Mouse (Mus musculus) embryonic stem cell, embryonic (primary cell): ENCODE measurements around the gene Col26a1.

Source experiments
- CTCF ChIA-PET, 4 experiments: fragments of 300-600 bp in 2 of 4; fragments of 350-600 bp in 2 of 4; sonication (Branson Sonifier 250); formaldehyde crosslinking; loops; one replicate each; lab custom pipeline; 2022; ENCODE audit warnings: inconsistent platforms in 2 of 4; lab: Charles Lee
- POLR2A ChIA-PET, 4 experiments: fragments of 300-600 bp in 2 of 4; fragments of 350-600 bp in 2 of 4; sonication (Branson Sonifier 250); formaldehyde crosslinking; loops; one replicate each; lab custom pipeline; 2022; ENCODE audit warnings: antibody characterized with exemption in 4 of 4, inconsistent platforms in 1 of 4; lab: Charles Lee

The Col26a1 gene

GRCm38 (mm10) chr5:136882788-136883439 is at the start of gene Col26a1:
TSS of gene Col26a1 (minus strand) at chr5:136883209.
- ChIA-PET POLR2A (interaction anchor here in 2 of 4 experiments (0.6 to 0.8 kb wide), 2 partner anchors 194 to 410 kb away, joined by 3 read pairs; no protein-coding TSS in a partner anchor), CTCF (interaction anchor here (0.6 to 3.5 kb wide), 9 partner anchors 13 to 221 kb away, joined by 3 to 14 read pairs (median 3); no protein-coding TSS in a partner anchor)

GRCm38 (mm10) chr5:136931896-136932295 is 48.9 kb upstream of the Col26a1 start:
- ChIA-PET POLR2A (interaction anchor here (0.6 to 43.5 kb wide), 18 partner anchors 9 to 190 kb away, joined by 3 to 1492 read pairs (median 5); partner anchors contain the start of genes Fis1 (in 3 of the 4), Cldn15 (in 2 of the 4), Ift22 (in 1 of the 4) and Plod3 (in 1 of the 4)), CTCF (interaction anchor here in 2 of 4 experiments (0.9 to 2.1 kb wide), 8 partner anchors 9 to 187 kb away, joined by 3 to 11 read pairs (median 3); partner anchors contain the start of gene Fis1 (in 1 of the 2))

GRCm38 (mm10) chr5:136929073-136929472 is 46.1 kb upstream of the Col26a1 start:
- ChIA-PET POLR2A (interaction anchor here (0.7 to 43.5 kb wide), 8 partner anchors 10 to 358 kb away, joined by 3 to 1492 read pairs (median 4); partner anchors contain the start of genes Cldn15 (in 2 of the 4) and Fis1 (in 2 of the 4)), CTCF (interaction anchor here in 3 of 4 experiments (0.6 to 2.1 kb wide), 36 partner anchors 8 to 360 kb away, joined by 3 to 20 read pairs (median 4); partner anchors contain the start of genes Cldn15 (in 2 of the 3), Ache (in 1 of the 3) and Ift22 (in 1 of the 3))

GRCm38 (mm10) chr5:136923751-136924478 is 40.9 kb upstream of the Col26a1 start:
- POLR2A ChIA-PET, result interaction anchor here in 3 of 4 experiments (0.6 to 6.1 kb wide), 11 partner anchors 11 to 480 kb away, joined by 3 to 32 read pairs (median 3); partner anchors contain the start of genes Fis1 (in 1 of the 3) and Plod3 (in 1 of the 3)
- CTCF ChIA-PET, result interaction anchor here (0.6 to 1.7 kb wide), 13 partner anchors 12 to 1449 kb away, joined by 3 to 12 read pairs (median 3); no protein-coding TSS in a partner anchor

GRCm38 (mm10) chr5:136922830-136923229 is 39.8 kb upstream of the Col26a1 start:
- POLR2A ChIA-PET, result interaction anchor here in 3 of 4 experiments (0.9 to 6.1 kb wide), 17 partner anchors 9 to 191 kb away, joined by 3 to 34 read pairs (median 5); partner anchors contain the start of genes Fis1 (in 2 of the 3), Ift22 (in 1 of the 3) and Znhit1 (in 1 of the 3)
- CTCF ChIA-PET, result interaction anchor here (1.0 to 2.0 kb wide), 13 partner anchors 9 to 199 kb away, joined by 3 to 12 read pairs (median 5); no protein-coding TSS in a partner anchor

- ChIA-PET POLR2A (interaction anchor here in 3 of 4 experiments (0.6 to 6.1 kb wide), 31 partner anchors 12 to 385 kb away, joined by 3 to 34 read pairs (median 4); partner anchors contain the start of genes Ift22 (in 3 of the 3), Fis1 (in 2 of the 3), Plod3 (in 1 of the 3) and Serpine1 (in 1 of the 3)), CTCF (interaction anchor here (0.9 to 2.5 kb wide), 16 partner anchors 9 to 146 kb away, joined by 3 to 24 read pairs (median 6); partner anchors contain the start of gene Ift22 (in 2 of the 4))
Observed at GRCm38 (mm10) chr5:136919546-136920301, 36.7 kb upstream of the Col26a1 start.

- POLR2A ChIA-PET, result interaction anchor here in 3 of 4 experiments (0.6 to 6.1 kb wide), 30 partner anchors 11 to 385 kb away, joined by 3 to 34 read pairs (median 4); partner anchors contain the start of genes Ift22 (in 3 of the 3), Fis1 (in 2 of the 3), Plod3 (in 2 of the 3) and Cldn15 (in 1 of the 3)
- CTCF ChIA-PET, result interaction anchor here (0.5 to 2.5 kb wide), 23 partner anchors 10 to 707 kb away, joined by 3 to 24 read pairs (median 5); partner anchors contain the start of gene Ift22 (in 3 of the 4)
Observed at GRCm38 (mm10) chr5:136918655-136919472, 35.9 kb upstream of the Col26a1 start.

GRCm38 (mm10) chr5:136917613-136918242 is 34.7 kb upstream of the Col26a1 start:
- ChIA-PET POLR2A (interaction anchor here in 3 of 4 experiments (0.6 to 3.0 kb wide), 6 partner anchors 10 to 203 kb away, joined by 3 to 16 read pairs (median 4); partner anchors contain the start of genes Ift22 (in 1 of the 3) and Plod3 (in 1 of the 3)), CTCF (interaction anchor here in 3 of 4 experiments (1.2 to 2.4 kb wide), 5 partner anchors 10 to 158 kb away, joined by 3 to 24 read pairs (median 6); partner anchors contain the start of gene Ift22 (in 1 of the 3))

- ChIA-PET POLR2A (interaction anchor here in 3 of 4 experiments (0.5 to 1.7 kb wide), 9 partner anchors 10 to 546 kb away, joined by 3 to 4 read pairs (median 3); no protein-coding TSS in a partner anchor), CTCF (interaction anchor here in 2 of 4 experiments (1.0 to 1.9 kb wide), 3 partner anchors 8 to 48 kb away, joined by 4 to 5 read pairs (median 5); no protein-coding TSS in a partner anchor)
Observed at GRCm38 (mm10) chr5:136914183-136914582, 31.2 kb upstream of the Col26a1 start.

GRCm38 (mm10) chr5:136907991-136908857 is 25.2 kb upstream of the Col26a1 start, which contains the start of gene Ift22:
TSS of gene Ift22 (plus strand) at chr5:136908150.
- POLR2A ChIA-PET, result interaction anchor here (0.5 to 2.2 kb wide), 16 partner anchors 8 to 399 kb away, joined by 3 to 19 read pairs (median 4); partner anchors contain the start of genes Fis1 (in 1 of the 4), Plod3 (in 1 of the 4), Srrt (in 1 of the 4) and Znhit1 (in 1 of the 4)
- CTCF ChIA-PET, result interaction anchor here (0.5 to 2.9 kb wide), 33 partner anchors 10 to 1053 kb away, joined by 3 to 10 read pairs (median 3); partner anchors contain the start of gene Fis1 (in 1 of the 4)

GRCm38 (mm10) chr5:136907587-136907986 is 24.6 kb upstream of the Col26a1 start:
- CTCF ChIA-PET, result interaction anchor here (0.5 to 2.9 kb wide), 31 partner anchors 10 to 426 kb away, joined by 3 to 14 read pairs (median 3); partner anchors contain the start of gene Fis1 (in 1 of the 4)
- POLR2A ChIA-PET, result interaction anchor here (0.6 to 2.2 kb wide), 17 partner anchors 11 to 1714 kb away, joined by 3 to 19 read pairs (median 4); partner anchors contain the start of genes Fis1 (in 1 of the 4), Plod3 (in 1 of the 4), Srrt (in 1 of the 4) and Znhit1 (in 1 of the 4)

GRCm38 (mm10) chr5:136905630-136906029 is 22.6 kb upstream of the Col26a1 start:
- POLR2A ChIA-PET, result interaction anchor here in 3 of 4 experiments (0.5 to 2.2 kb wide), 11 partner anchors 14 to 198 kb away, joined by 3 to 7 read pairs (median 4); partner anchors contain the start of gene Fis1 (in 1 of the 3)
- CTCF ChIA-PET, result interaction anchor here (0.5 to 3.1 kb wide), 68 partner anchors 8 to 1317 kb away, joined by 3 to 24 read pairs (median 5); partner anchors contain the start of genes Fis1 (in 1 of the 4) and Pop7 (in 1 of the 4)

GRCm38 (mm10) chr5:136904621-136905020 is 21.6 kb upstream of the Col26a1 start:
- POLR2A ChIA-PET, result interaction anchor here in 2 of 4 experiments (1.3 to 2.2 kb wide), 4 partner anchors 9 to 48 kb away, joined by 3 to 7 read pairs (median 4); partner anchors contain the start of gene Fis1 (in 1 of the 2)
- CTCF ChIA-PET, result interaction anchor here (0.6 to 3.1 kb wide), 19 partner anchors 9 to 1070 kb away, joined by 3 to 23 read pairs (median 5); partner anchors contain the start of genes Myl10 (in 1 of the 4) and Pop7 (in 1 of the 4)
